Mouse (Mus musculus) heart, adult 10 weeks (tissue): ENCODE data around the gene Klk9. TPM values are rescaled to one million over a fixed set of nuclear protein-coding genes. Genes with fewer than 3 reads are reported as not detected.

Source experiments
- polyA plus RNA-seq: library from polyadenylated mRNA; stranded (reverse); fragments of 350-450 nt; fragmentation: Illumina TruSeq; extraction: RNeasy Lipid Tissue Mini Kit (QIAGEN cat#74804); gene quantifications from one replicate; pipeline ENCODE4 v1.2.3, GENCODE M21; 2014; ENCODE audit warnings: low read depth, low replicate concordance

Gene Klk9
- not detected for polyA plus RNA-seq

DNA sequence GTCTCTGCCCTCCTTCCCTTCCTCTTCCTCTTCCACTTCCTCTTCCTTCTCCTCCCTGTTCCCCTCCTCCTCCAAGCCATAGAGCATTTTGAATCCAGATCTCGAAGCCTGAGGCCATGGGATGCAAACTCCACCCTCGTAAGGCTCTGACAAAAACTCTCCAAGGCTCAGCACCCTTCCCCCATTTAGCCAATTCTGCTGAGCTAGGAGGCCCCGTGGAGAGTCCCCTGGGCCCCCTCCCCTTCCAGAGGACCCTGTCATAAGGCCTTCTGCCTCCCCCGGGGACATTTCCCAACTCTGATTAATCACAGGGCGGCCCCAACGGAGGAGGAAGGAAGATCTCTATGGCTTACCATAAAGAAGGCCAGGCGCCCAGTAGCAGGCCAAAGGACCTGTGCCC, at the start of gene Klk9:
Gene Klk9 (plus strand): TSS at position 301 of the 400 bp plus-strand sequence.

DNA sequence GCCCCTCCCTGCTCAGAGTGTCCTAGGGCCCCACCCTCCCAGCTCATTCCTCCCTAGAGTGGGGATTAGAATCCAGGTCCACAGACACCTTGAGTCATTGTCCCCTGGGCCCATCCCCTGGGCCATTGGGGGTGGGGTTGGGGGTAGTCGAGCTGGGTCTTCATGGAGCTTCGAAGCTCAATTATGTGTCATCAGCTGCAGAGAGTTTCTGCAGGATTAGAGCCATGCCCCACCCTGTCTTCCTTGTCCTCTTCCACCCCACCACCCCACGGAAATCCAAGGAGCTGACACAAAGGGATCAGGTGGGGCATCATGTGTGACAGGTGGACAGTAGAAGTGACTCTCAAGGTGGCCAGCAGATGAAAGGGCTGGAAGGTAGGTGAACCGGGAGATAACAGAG, 23.1 kb upstream of the Klk9 start, which contains the start of gene Klk12:
Gene Klk12 (plus strand): TSS at position 301 of the 400 bp plus-strand sequence.

DNA sequence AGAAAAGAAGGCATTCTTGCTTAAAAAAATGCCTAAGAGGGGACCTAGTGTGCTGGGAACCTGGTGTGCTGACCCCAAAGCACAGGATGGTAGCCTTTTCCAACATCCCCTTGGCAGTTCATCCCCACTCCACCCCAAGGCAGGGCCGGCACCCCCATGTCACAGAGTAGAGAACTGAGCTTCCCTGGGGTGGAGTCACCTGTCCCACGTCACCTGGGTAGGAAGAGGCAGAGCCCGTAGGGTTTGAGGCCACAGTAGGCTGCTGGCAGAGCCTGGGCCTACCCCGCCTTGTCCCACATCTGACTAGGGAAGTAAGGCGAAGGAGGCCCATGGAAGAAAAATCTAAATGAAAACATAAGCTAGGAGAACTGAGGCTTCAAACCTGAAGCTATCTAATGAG, 17.3 kb upstream of the Klk9 start, which contains the start of gene Klk11:
Gene Klk11 (plus strand): TSS at position 241 of the 400 bp plus-strand sequence.

GRCm38 (mm10) chr7:43780746-43781145, 10.9 kb upstream of the Klk9 start, which contains the start of gene Klk10:
TSS of gene Klk10 (plus strand) at chr7:43781035.

GRCm38 (mm10) chr7:43797333-43797769, 5.7 kb downstream of the Klk9 start, which contains the start of gene Klk8:
TSS of gene Klk8 (plus strand) at chr7:43797577.

DNA sequence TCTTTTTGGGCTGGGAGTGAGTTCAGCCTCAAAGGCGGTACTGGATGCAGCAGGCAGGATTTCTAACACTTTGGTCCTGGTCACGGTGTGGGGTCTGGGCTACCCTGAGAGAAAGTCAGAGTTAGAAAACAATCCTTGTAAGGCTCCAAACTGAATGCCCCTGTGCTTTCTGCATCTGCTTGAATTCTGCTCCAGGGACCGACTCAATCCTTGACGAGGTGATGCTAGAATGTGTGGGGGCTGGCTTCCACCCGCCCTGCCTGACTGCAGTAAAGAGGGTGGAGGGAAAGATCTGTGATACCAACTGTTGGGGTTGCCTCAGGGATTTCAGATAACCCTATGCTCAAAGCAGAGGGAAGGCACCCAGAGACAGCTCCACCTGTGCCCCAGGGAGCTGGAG, 19.3 kb downstream of the Klk9 start, which contains the start of gene Klk7:
Gene Klk7 (plus strand): TSS at position 301 of the 400 bp plus-strand sequence.

DNA sequence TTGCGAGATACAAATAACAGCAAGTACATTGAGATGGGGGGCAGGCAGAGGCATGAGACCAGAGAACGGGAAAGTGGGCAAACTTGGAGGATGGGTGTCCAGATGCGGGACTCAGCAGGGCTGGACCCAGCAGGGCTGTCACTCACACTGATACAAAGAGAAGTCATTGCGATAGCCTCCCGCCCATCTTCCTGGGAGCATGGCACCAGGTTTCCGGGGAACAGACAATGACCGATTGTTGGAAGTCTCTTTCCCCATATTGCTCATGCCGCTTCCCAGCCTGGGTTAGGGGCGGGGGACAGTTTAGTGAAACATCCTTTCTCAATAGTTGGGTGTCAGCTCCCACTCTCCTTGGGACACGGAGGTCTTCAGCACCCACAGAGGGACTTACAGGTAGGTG, 32.5 kb downstream of the Klk9 start, which contains the start of gene Klk6:
Gene Klk6 (plus strand): TSS at position 301 of the 400 bp plus-strand sequence.

GRCm38 (mm10) chr7:43841701-43842100, 50.0 kb downstream of the Klk9 start, which contains the start of gene Klk5:
TSS of gene Klk5 (plus strand) at chr7:43841971.

Other genes with a start within 250 kb of the Klk9 start
- gene Cd33, start 247.5 kb upstream of the Klk9 start, polyA plus RNA-seq, result 1.6 TPM
- gene Zfp658, start 229.6 kb upstream of the Klk9 start, polyA plus RNA-seq, result 1.1 TPM
- gene Zfp719, start 212.3 kb upstream of the Klk9 start, polyA plus RNA-seq, result 2.9 TPM
- gene Zfp819, start 184.7 kb upstream of the Klk9 start, polyA plus RNA-seq, result not detected
- not detected for gene Ceacam18, start 157.2 kb upstream of the Klk9 start, polyA plus RNA-seq
- 1.2 TPM for gene Siglece, start 131.7 kb upstream of the Klk9 start, polyA plus RNA-seq
- gene Ctu1, start 119.9 kb upstream of the Klk9 start, polyA plus RNA-seq, result 2.5 TPM
- not detected for gene Klk14, start 101.5 kb upstream of the Klk9 start, polyA plus RNA-seq
- not detected for gene Klk13, start 79.3 kb upstream of the Klk9 start, polyA plus RNA-seq
- not detected for gene Klk12, start 23.0 kb upstream of the Klk9 start, polyA plus RNA-seq
- gene Klk11, start 17.3 kb upstream of the Klk9 start, polyA plus RNA-seq, result not detected
- not detected for gene Klk10, start 10.9 kb upstream of the Klk9 start, polyA plus RNA-seq
- 8.1 TPM for gene Klk8, start 5.7 kb downstream of the Klk9 start, polyA plus RNA-seq
- not detected for gene Klk7, start 19.4 kb downstream of the Klk9 start, polyA plus RNA-seq
- not detected for gene Klk6, start 32.6 kb downstream of the Klk9 start, polyA plus RNA-seq
- gene Klk5, start 50.1 kb downstream of the Klk9 start, polyA plus RNA-seq, result not detected
- gene Klk4, start 89.3 kb downstream of the Klk9 start, polyA plus RNA-seq, result not detected
- not detected for gene Klk15, start 141.8 kb downstream of the Klk9 start, polyA plus RNA-seq
- gene Klk1b8, start 158.8 kb downstream of the Klk9 start, polyA plus RNA-seq, result not detected
- gene Klk1b1, start 174.9 kb downstream of the Klk9 start, polyA plus RNA-seq, result not detected
- not detected for gene Klk1b9, start 184.2 kb downstream of the Klk9 start, polyA plus RNA-seq
- gene Klk1b11, start 204.0 kb downstream of the Klk9 start, polyA plus RNA-seq, result not detected
- gene Klk1b26, start 220.3 kb downstream of the Klk9 start, polyA plus RNA-seq, result 0.45 TPM